Comparison of ENCODE assay signal across 20 mouse cellular contexts in the genomic region with DNA sequence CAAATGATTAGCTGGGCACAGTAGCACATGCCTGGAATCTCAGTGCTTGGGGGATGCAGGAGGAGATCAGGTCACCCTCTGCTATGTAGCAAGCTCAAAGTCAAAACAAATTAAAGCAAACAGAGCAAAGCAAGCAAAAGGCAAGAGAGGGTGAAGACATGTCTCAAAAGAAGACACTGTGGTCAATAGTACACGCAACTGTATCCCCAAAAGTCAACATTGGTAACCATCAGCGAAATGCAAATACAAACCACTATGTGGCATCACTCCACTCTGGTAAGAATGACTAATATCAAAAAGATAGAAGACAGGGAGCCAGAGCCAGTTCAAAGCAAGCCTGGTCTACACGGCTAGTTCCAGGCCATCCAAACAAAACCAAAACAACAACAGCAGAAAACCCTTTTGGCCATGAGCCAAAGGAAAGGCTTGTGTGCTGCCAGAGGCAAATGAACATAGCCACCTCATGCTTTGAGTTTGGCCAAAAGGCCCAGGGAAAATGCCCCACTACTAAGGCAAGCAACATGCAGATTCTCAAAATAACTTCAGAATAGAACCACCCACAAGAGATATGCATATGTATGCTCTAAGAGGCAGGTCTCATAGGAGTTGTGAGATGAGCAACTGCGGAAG. TPM values are rescaled to one million over a fixed set of nuclear protein-coding genes. Genes with fewer than 3 reads are reported as not detected.
DNase-seq lines count a peak whose midpoint lies in the region; ATAC-seq and TF ChIP-seq lines count a peak whose summit lies in the region.
"Had no signal": no experiment of that assay in that cellular context is flagged by ENCODE, and none has a peak within 500 bp of the region (broad histone marks: within the 10 kb centered on the region; RNA-seq: fewer than 3 reads in every experiment).

No protein-coding gene starts in this region.

- H3K4me2 ChIP-seq in liver, embryonic 16.5 days (ENCODE audit: low read depth, low read length), result no peak overlapping the region
- no peak overlapping the region for H3K4me2 ChIP-seq in liver, embryonic 11.5 days
- no peak overlapping the region for H3K4me2 ChIP-seq in forebrain, embryonic 13.5 days
- H3K4me2 ChIP-seq in intestine, embryonic 16.5 days (ENCODE audit: low read depth, low read length), result no peak overlapping the region
- H3K4me2 ChIP-seq: hindbrain, embryonic 13.5 days; lung, embryonic 14.5 days had no signal

- no peak for TF ChIP-seq CTCF in C2C12 (IDR thresholded peaks at IDR 0.05; ENCODE audit: control insufficient read depth, insufficient read depth, insufficient read length)

- H3K4me1 ChIP-seq in liver, embryonic 16.5 days (ENCODE audit: control insufficient read depth, low read depth, low read length), result peaks cover 4% of the 10 kb centered on the region
- H3K4me1 ChIP-seq in liver, embryonic 11.5 days (replicated peaks; ENCODE audit: control insufficient read depth, insufficient read depth, low read length), result no peaks in the 10 kb centered on the region
- no peaks in the 10 kb centered on the region for H3K4me1 ChIP-seq in forebrain, embryonic 13.5 days
- no peaks in the 10 kb centered on the region for H3K4me1 ChIP-seq in intestine, embryonic 16.5 days (ENCODE audit: control insufficient read depth, insufficient read depth, low read length)
- H3K4me1 ChIP-seq: hindbrain, embryonic 13.5 days had no signal

- no peaks in the 10 kb centered on the region for H3K36me3 ChIP-seq in liver, embryonic 16.5 days (ENCODE audit: control insufficient read depth, insufficient read depth)
- no peaks in the 10 kb centered on the region for H3K36me3 ChIP-seq in liver, embryonic 11.5 days (ENCODE audit: control insufficient read depth, insufficient read depth, low read length)
- H3K36me3 ChIP-seq in C2C12 (ENCODE audit: control insufficient read depth, insufficient read depth), result no peaks in the 10 kb centered on the region
- H3K36me3 ChIP-seq in forebrain, embryonic 13.5 days (ENCODE audit: poor library complexity, severe bottlenecking), result no peaks in the 10 kb centered on the region
- H3K36me3 ChIP-seq in intestine, embryonic 16.5 days (ENCODE audit: control insufficient read depth, insufficient read depth, low read length), result no peaks in the 10 kb centered on the region
- H3K36me3 ChIP-seq: hindbrain, embryonic 13.5 days had no signal

- H3K79me3 ChIP-seq in C2C12 (ENCODE audit: low read depth), result no peaks in the 10 kb centered on the region

- no peak overlapping the region for H3ac ChIP-seq in C2C12 (ENCODE audit: control insufficient read depth, insufficient read length, low read depth)

- no peaks in the 10 kb centered on the region for H3K79me2 ChIP-seq in C2C12 (ENCODE audit: control insufficient read depth, insufficient read depth)

- no peaks in the 10 kb centered on the region for H3K27me3 ChIP-seq in liver, embryonic 16.5 days (ENCODE audit: control insufficient read depth, insufficient read depth, low read depth, low read length)
- H3K27me3 ChIP-seq in liver, embryonic 11.5 days (replicated peaks; ENCODE audit: control insufficient read depth, insufficient read depth, low read length), result no peaks in the 10 kb centered on the region
- peaks cover 20% of the 10 kb centered on the region for H3K27me3 ChIP-seq in C2C12 (ENCODE audit: control insufficient read depth, insufficient read depth, insufficient read length)
- no peaks in the 10 kb centered on the region for H3K27me3 ChIP-seq in forebrain, embryonic 13.5 days
- no peaks in the 10 kb centered on the region for H3K27me3 ChIP-seq in intestine, embryonic 16.5 days (replicated peaks; ENCODE audit: control insufficient read depth, insufficient read depth, low read length)
- H3K27me3 ChIP-seq: hindbrain, embryonic 13.5 days had no signal

- ATAC-seq in frontal cortex, adult (ENCODE audit: low TSS enrichment), result peak; percentile 79
- peak; percentile 43 for ATAC-seq in liver, embryonic 16.5 days (ENCODE audit: low read depth)
- ATAC-seq in liver, embryonic 11.5 days (replicated peaks; ENCODE audit: low FRiP score), result no peak
- ATAC-seq in forebrain, embryonic 13.5 days, result no peak
- no peak for ATAC-seq in intestine, embryonic 16.5 days
- ATAC-seq: activated CD4-positive, CD25-positive, alpha-beta regulatory T cell, adult 4 months had no signal

- peak overlapping the region; percentile 50 for H3K27ac ChIP-seq in liver, embryonic 16.5 days (ENCODE audit: low read length)
- no peak overlapping the region for H3K27ac ChIP-seq in liver, embryonic 11.5 days (ENCODE audit: low read depth, low read length)
- H3K27ac ChIP-seq in forebrain, embryonic 13.5 days, result no peak overlapping the region
- no peak overlapping the region for H3K27ac ChIP-seq in intestine, embryonic 16.5 days (ENCODE audit: low read length)
- H3K27ac ChIP-seq: hindbrain, embryonic 13.5 days had no signal

- H3K4me3 ChIP-seq in liver, embryonic 16.5 days (ENCODE audit: low read depth, low read length), result no peak overlapping the region
- H3K4me3 ChIP-seq in liver, embryonic 11.5 days (ENCODE audit: low read depth, low read length), result no peak overlapping the region
- no peak overlapping the region for H3K4me3 ChIP-seq in C2C12 (ENCODE audit: insufficient read depth, poor library complexity, severe bottlenecking)
- no peak overlapping the region for H3K4me3 ChIP-seq in forebrain, embryonic 13.5 days
- no peak overlapping the region for H3K4me3 ChIP-seq in intestine, embryonic 16.5 days (ENCODE audit: low read length)
- H3K4me3 ChIP-seq: hindbrain, embryonic 13.5 days; megakaryocyte, embryonic 14.5 days had no signal

- H3K9ac ChIP-seq in liver, embryonic 16.5 days (ENCODE audit: low read depth, low read length), result no peak overlapping the region
- no peak overlapping the region for H3K9ac ChIP-seq in liver, embryonic 11.5 days (ENCODE audit: low read depth, low read length)
- H3K9ac ChIP-seq in forebrain, embryonic 13.5 days, result no peak overlapping the region
- no peak overlapping the region for H3K9ac ChIP-seq in intestine, embryonic 16.5 days (ENCODE audit: low read depth, low read length)
- H3K9ac ChIP-seq: hindbrain, embryonic 13.5 days; lung, embryonic 14.5 days had no signal

- 51% methylated on average over 4 of the region's 4 CpGs for whole genome bisulfite sequencing in liver, embryonic 16.5 days (ENCODE audit: insufficient replicate concordance)
- 71% methylated on average over 4 of the region's 4 CpGs for WGBS in liver, embryonic 11.5 days
- WGBS in forebrain, embryonic 13.5 days, result 85% methylated on average over 4 of the region's 4 CpGs
- 78% methylated on average over 4 of the region's 4 CpGs for WGBS in intestine, embryonic 16.5 days

- intact Hi-C loops in left cerebral cortex, postnatal 14 days (cut with DNase I), result no loop called here

- H3K9me3 ChIP-seq in liver, embryonic 16.5 days (replicated peaks; ENCODE audit: control insufficient read depth, low read length), result no peaks in the 10 kb centered on the region
- no peaks in the 10 kb centered on the region for H3K9me3 ChIP-seq in liver, embryonic 11.5 days (ENCODE audit: control insufficient read depth, low read length)
- H3K9me3 ChIP-seq in forebrain, embryonic 13.5 days (replicated peaks), result no peaks in the 10 kb centered on the region
- H3K9me3 ChIP-seq in intestine, embryonic 16.5 days (ENCODE audit: control insufficient read depth, low read length), result no peaks in the 10 kb centered on the region
- H3K9me3 ChIP-seq: hindbrain, embryonic 13.5 days had no signal

- DNase-seq in frontal cortex, postnatal 14 days (ENCODE audit: low spot score in 2 of 2), result no peak
- no peak for DNase-seq in liver, embryonic 11.5 days (ENCODE audit: low spot score)
- peak; percentile 19 to 65 for DNase-seq in left cerebral cortex, postnatal 14 days (ENCODE audit: low spot score in 2 of 2)
- DNase-seq: cerebellum, postnatal 14 days; kidney, adult 18-20 months; lung, embryonic 14.5 days had no signal

TF ChIP-seq in C2C12, 6 proteins besides CTCF, POLR2A, EP300 and RAD21 (continues in another document):
- TF ChIP-seq USF1 (IDR thresholded peaks at IDR 0.05; ENCODE audit: low read depth) (no peak), FOSL1 (IDR thresholded peaks at IDR 0.05; ENCODE audit: insufficient read depth, low read length, poor library complexity, severe bottlenecking) (no peak), CEBPB (IDR thresholded peaks at IDR 0.05; ENCODE audit: low read depth) (peak; percentile 9), MYOG (IDR thresholded peaks at IDR 0.05; ENCODE audit: control insufficient read depth, extremely low read depth, insufficient read length) (no peak)

RNA-seq across cellular contexts. Expression of a gene that starts 7.5 kb away (rescaled TPM):
- 0.43 and 0.72 TPM in 2 replicates for polyA plus RNA-seq in liver, embryonic 16.5 days (2015; fragmentation: Nextera tagmentation; extraction: Ambion mirVana)
- polyA plus RNA-seq in liver, embryonic 11.5 days (2014; fragmentation: Nextera tagmentation; extraction: Ambion mirVana), result 0.19 and 0.21 TPM in 2 replicates
- polyA plus RNA-seq in C2C12 (2012; fragmentation: generic; extraction: Trizol), result not detected
- total RNA-seq in left cerebral cortex, postnatal 14 days (2021), result 1 to 10 TPM; 5.2 to 7.8 TPM
- 1.1 and 1.7 TPM in 2 replicates for polyA plus RNA-seq in forebrain, embryonic 13.5 days (2015; fragmentation: Nextera tagmentation; extraction: Ambion mirVana)
- 0.62 and 0.98 TPM in 2 replicates for polyA plus RNA-seq in intestine, embryonic 16.5 days (2015; fragmentation: Nextera tagmentation; extraction: Ambion mirVana)
- total RNA-seq: granulocyte monocyte progenitor cell, adult 5-6 weeks; MEL had no signal
- polyA plus RNA-seq: activated CD4-positive, CD25-positive, alpha-beta regulatory T cell, adult 4 months had no signal

RNA-seq across cellular contexts. Expression of a gene that starts 10.4 kb away (rescaled TPM):
- 13.0 and 19.0 TPM in 2 replicates for polyA plus RNA-seq in liver, embryonic 16.5 days (2015; fragmentation: Nextera tagmentation; extraction: Ambion mirVana)
- not detected in 2 replicates for polyA plus RNA-seq in liver, embryonic 11.5 days (2014; fragmentation: Nextera tagmentation; extraction: Ambion mirVana)
- not detected for polyA plus RNA-seq in C2C12 (2012; fragmentation: generic; extraction: Trizol)
- total RNA-seq in left cerebral cortex, postnatal 14 days (2021), result not detected
- polyA plus RNA-seq in forebrain, embryonic 13.5 days (2015; fragmentation: Nextera tagmentation; extraction: Ambion mirVana), result not detected in 2 replicates
- not detected in 2 replicates for polyA plus RNA-seq in intestine, embryonic 16.5 days (2015; fragmentation: Nextera tagmentation; extraction: Ambion mirVana)
- total RNA-seq: granulocyte monocyte progenitor cell, adult 5-6 weeks; left cerebral cortex, postnatal 10 days; MEL; monocyte, adult 5-6 weeks; neutrophil, adult 5-6 weeks had no signal
- polyA plus RNA-seq: activated CD4-positive, CD25-positive, alpha-beta regulatory T cell, adult 4 months; embryonic facial prominence, embryonic 11.5 days; hindbrain, embryonic 13.5 days; lung, embryonic 14.5 days had no signal

RNA-seq across cellular contexts. Expression of a gene that starts 45.1 kb away (rescaled TPM):
- polyA plus RNA-seq in liver, embryonic 16.5 days (2015; fragmentation: Nextera tagmentation; extraction: Ambion mirVana), result 0.40 and 0.76 TPM in 2 replicates
- polyA plus RNA-seq in liver, embryonic 11.5 days (2014; fragmentation: Nextera tagmentation; extraction: Ambion mirVana), result 0.18 and 0.21 TPM in 2 replicates
- not detected for polyA plus RNA-seq in C2C12 (2012; fragmentation: generic; extraction: Trizol)
- 1 to 10 TPM; 3.7 to 4.3 TPM for total RNA-seq in left cerebral cortex, postnatal 14 days (2021)
- 1.0 and 1.2 TPM in 2 replicates for polyA plus RNA-seq in forebrain, embryonic 13.5 days (2015; fragmentation: Nextera tagmentation; extraction: Ambion mirVana)
- 2.7 and 3.5 TPM in 2 replicates for polyA plus RNA-seq in intestine, embryonic 16.5 days (2015; fragmentation: Nextera tagmentation; extraction: Ambion mirVana)
- total RNA-seq: granulocyte monocyte progenitor cell, adult 5-6 weeks; monocyte, adult 5-6 weeks; neutrophil, adult 5-6 weeks had no signal
- polyA plus RNA-seq: activated CD4-positive, CD25-positive, alpha-beta regulatory T cell, adult 4 months had no signal

RNA-seq across cellular contexts. Expression of a gene that starts 47.5 kb away (rescaled TPM):
- polyA plus RNA-seq in liver, embryonic 16.5 days (2015; fragmentation: Nextera tagmentation; extraction: Ambion mirVana), result 114 and 136 TPM in 2 replicates
- 205 and 214 TPM in 2 replicates for polyA plus RNA-seq in liver, embryonic 11.5 days (2014; fragmentation: Nextera tagmentation; extraction: Ambion mirVana)
- 55.5 TPM for polyA plus RNA-seq in C2C12 (2012; fragmentation: generic; extraction: Trizol)
- total RNA-seq in left cerebral cortex, postnatal 14 days (2021), result 100 to 1,000 TPM in 1 of 2 experiments, 10 to 100 TPM in 1; 99.1 to 108 TPM
- polyA plus RNA-seq in forebrain, embryonic 13.5 days (2015; fragmentation: Nextera tagmentation; extraction: Ambion mirVana), result 151 and 159 TPM in 2 replicates
- 149 and 162 TPM in 2 replicates for polyA plus RNA-seq in intestine, embryonic 16.5 days (2015; fragmentation: Nextera tagmentation; extraction: Ambion mirVana)

Comparison
In these comparisons a context has a peak if more than half of its experiments do, and no peak if none do; other contexts are left out.
1. ATAC-seq: peak in frontal cortex, adult (single experiment) and liver, embryonic 16.5 days (single experiment); none in liver, embryonic 11.5 days (single experiment), forebrain, embryonic 13.5 days (single experiment) and intestine, embryonic 16.5 days (single experiment).
2. RNA of a gene that starts 10.4 kb away (polyA plus RNA-seq): 13.0 to 19.0 TPM in liver, embryonic 16.5 days; not detected in intestine, embryonic 16.5 days, not detected in liver, embryonic 11.5 days, not detected in C2C12 (single experiment) and not detected in forebrain, embryonic 13.5 days; every median in the first group is over 10 times any median in the second.
3. DNase-seq: peak in left cerebral cortex, postnatal 14 days (2 of 2); none in frontal cortex, postnatal 14 days (0 of 2) and liver, embryonic 11.5 days (single experiment).